Comparison of ENCODE assay signal across 13 mouse cellular contexts in the genomic region with DNA sequence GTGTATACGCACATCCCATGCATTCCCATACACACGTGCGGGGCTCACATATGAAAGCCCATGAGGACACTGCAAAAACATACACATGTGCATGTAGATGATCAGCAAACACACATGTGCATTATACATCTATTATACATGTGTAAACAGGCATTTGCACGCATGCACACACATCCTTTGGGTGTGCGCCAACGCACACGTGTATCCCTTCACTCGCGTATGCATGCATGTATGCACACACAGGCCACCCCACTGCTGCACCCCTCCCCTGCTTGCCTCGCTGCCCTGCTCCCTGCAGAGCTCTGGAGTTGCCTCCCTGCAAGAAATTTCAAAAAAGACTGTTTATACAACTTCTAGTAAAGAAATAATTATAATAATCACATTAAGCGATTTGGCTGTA. TPM values are rescaled to one million over a fixed set of nuclear protein-coding genes. Genes with fewer than 3 reads are reported as not detected.
A peak's percentile ranks its signal among the peaks of the same experiment; 100 is the strongest.
DNase-seq lines count a peak whose midpoint lies in the region; ATAC-seq lines count a peak whose summit lies in the region.
"Had no signal": no experiment of that assay in that cellular context is flagged by ENCODE, and none has a peak within 500 bp of the region (broad histone marks: within the 10 kb centered on the region; RNA-seq: fewer than 3 reads in every experiment).

No protein-coding gene starts in this region.

- no peaks in the 10 kb centered on the region for H3K9me3 ChIP-seq in heart, embryonic 16.5 days (replicated peaks; ENCODE audit: control insufficient read depth, low read length)
- no peaks in the 10 kb centered on the region for H3K9me3 ChIP-seq in lung, embryonic 16.5 days (ENCODE audit: control insufficient read depth, low read length)
- H3K9me3 ChIP-seq in intestine, embryonic 15.5 days, result no peaks in the 10 kb centered on the region
- H3K9me3 ChIP-seq: hindbrain, embryonic 10.5 days had no signal

- no peak for DNase-seq in heart, postnatal 25 days (ENCODE audit: low spot score)
- DNase-seq in lung, postnatal 10 days, result no peak
- DNase-seq in frontal cortex, postnatal 14 days (ENCODE audit: low spot score in 2 of 2), result no peak
- DNase-seq in layer of hippocampus, postnatal 14 days (ENCODE audit: low spot score in 2 of 2), result no peak
- DNase-seq: thymus, postnatal 4 days had no signal

- no peak for ATAC-seq in heart, embryonic 16.5 days (replicated peaks; ENCODE audit: extremely low read depth, insufficient read depth, low FRiP score)
- peak; percentile 3; the same call in 1 of the 2 replicates for ATAC-seq in lung, embryonic 16.5 days (ENCODE audit: low read depth)
- no peak for ATAC-seq in intestine, embryonic 15.5 days
- ATAC-seq: CD4-positive, CD25-positive, alpha-beta regulatory T cell, adult 4 months had no signal

- intact Hi-C loops in heart, postnatal 25 days (cut with DNase I), result no loop called here

- H3K27me3 ChIP-seq in heart, embryonic 16.5 days (ENCODE audit: control insufficient read depth, insufficient read depth, low read length), result no peaks in the 10 kb centered on the region
- H3K27me3 ChIP-seq in lung, embryonic 16.5 days (ENCODE audit: control insufficient read depth, insufficient read depth, low read depth, low read length), result no peaks in the 10 kb centered on the region
- no peaks in the 10 kb centered on the region for H3K27me3 ChIP-seq in intestine, embryonic 15.5 days (replicated peaks)

- H3K4me3 ChIP-seq in heart, embryonic 16.5 days (ENCODE audit: low read length), result no peak overlapping the region
- H3K4me3 ChIP-seq in lung, embryonic 16.5 days (ENCODE audit: low read length), result no peak overlapping the region
- H3K4me3 ChIP-seq in intestine, embryonic 15.5 days (replicated peaks), result no peak overlapping the region
- H3K4me3 ChIP-seq: gastrocnemius, adult 2 months; hindbrain, embryonic 10.5 days had no signal

- H3K4me2 ChIP-seq in heart, embryonic 16.5 days (ENCODE audit: low read depth, low read length), result no peak overlapping the region
- peak overlapping the region; percentile 36; the same call in 1 of the 2 replicates for H3K4me2 ChIP-seq in lung, embryonic 16.5 days (ENCODE audit: low read depth, low read length)
- H3K4me2 ChIP-seq in intestine, embryonic 15.5 days (replicated peaks), result 0 out of 2 replicates have a peak overlapping the region, but pooled peaks have one; percentile 24

- 80% methylated on average over 11 of the region's 11 CpGs for WGBS in heart, embryonic 16.5 days
- WGBS in lung, embryonic 16.5 days, result 62% methylated on average over 11 of the region's 11 CpGs
- 66% methylated on average over 11 of the region's 11 CpGs for WGBS in intestine, embryonic 15.5 days

- H3K27ac ChIP-seq in heart, embryonic 16.5 days (ENCODE audit: low read length), result peak overlapping the region; percentile 83
- peak overlapping the region; percentile 94 for H3K27ac ChIP-seq in lung, embryonic 16.5 days (ENCODE audit: low read length)
- peak overlapping the region; percentile 66 for H3K27ac ChIP-seq in intestine, embryonic 15.5 days
- H3K27ac ChIP-seq: gastrocnemius, adult 2 months had no signal

- no peaks in the 10 kb centered on the region for H3K36me3 ChIP-seq in heart, embryonic 16.5 days (ENCODE audit: control insufficient read depth, insufficient read depth)
- H3K36me3 ChIP-seq in lung, embryonic 16.5 days (ENCODE audit: control insufficient read depth, insufficient read depth, low read length), result no peaks in the 10 kb centered on the region
- no peaks in the 10 kb centered on the region for H3K36me3 ChIP-seq in intestine, embryonic 15.5 days
- H3K36me3 ChIP-seq: hindbrain, embryonic 10.5 days had no signal

- peaks cover 34% of the 10 kb centered on the region for H3K4me1 ChIP-seq in heart, embryonic 16.5 days (ENCODE audit: control insufficient read depth, insufficient read depth, low read length)
- peaks cover 40% of the 10 kb centered on the region for H3K4me1 ChIP-seq in lung, embryonic 16.5 days (replicated peaks; ENCODE audit: control insufficient read depth, insufficient read depth, low read length)
- peaks cover 29% of the 10 kb centered on the region for H3K4me1 ChIP-seq in intestine, embryonic 15.5 days (replicated peaks)

- no peak overlapping the region for H3K9ac ChIP-seq in heart, embryonic 16.5 days (ENCODE audit: low read length)
- H3K9ac ChIP-seq in lung, embryonic 16.5 days (ENCODE audit: low read length), result no peak overlapping the region
- H3K9ac ChIP-seq in intestine, embryonic 15.5 days, result no peak overlapping the region

RNA-seq across cellular contexts. Expression of gene Sned1, which starts 24.6 kb away (rescaled TPM):
- polyA plus RNA-seq in heart, embryonic 16.5 days (2015; fragmentation: Nextera tagmentation; extraction: Ambion mirVana), result 3.6 and 4.5 TPM in 2 replicates
- 10 to 100 TPM; 10.4 to 12.8 TPM for total RNA-seq in heart, postnatal 25 days (2021)
- 20.2 and 22.6 TPM in 2 replicates for polyA plus RNA-seq in lung, embryonic 16.5 days (2015; fragmentation: Nextera tagmentation; extraction: Ambion mirVana)
- 2.8 and 4.4 TPM in 2 replicates for polyA plus RNA-seq in intestine, embryonic 15.5 days (2015; fragmentation: Nextera tagmentation; extraction: Ambion mirVana)
- total RNA-seq in layer of hippocampus, postnatal 14 days (2021), result 1 to 10 TPM; 5.7 to 8.5 TPM

RNA-seq across cellular contexts. Expression of gene Crocc2, which starts 42.5 kb away (rescaled TPM):
- 0.38 and 0.95 TPM in 2 replicates for polyA plus RNA-seq in heart, embryonic 16.5 days (2015; fragmentation: Nextera tagmentation; extraction: Ambion mirVana)
- total RNA-seq in heart, postnatal 25 days (2021), result under 1 TPM; 0.10 to 0.11 TPM
- polyA plus RNA-seq in lung, embryonic 16.5 days (2015; fragmentation: Nextera tagmentation; extraction: Ambion mirVana), result 4.9 and 5.1 TPM in 2 replicates
- 0.04 and 0.13 TPM in 2 replicates for polyA plus RNA-seq in intestine, embryonic 15.5 days (2015; fragmentation: Nextera tagmentation; extraction: Ambion mirVana)
- total RNA-seq in layer of hippocampus, postnatal 14 days (2021), result 1 to 10 TPM in 1 of 2 experiments, under 1 TPM in 1; 0.31 to 1.0 TPM
- total RNA-seq: gastrocnemius, adult 2 months had no signal
- polyA plus RNA-seq: CD4-positive, CD25-positive, alpha-beta regulatory T cell, adult 4 months had no signal

RNA-seq across cellular contexts. Expression of gene 2310007B03Rik, which starts 50.3 kb away (rescaled TPM):
- 0.75 and 2.1 TPM in 2 replicates for polyA plus RNA-seq in heart, embryonic 16.5 days (2015; fragmentation: Nextera tagmentation; extraction: Ambion mirVana)
- total RNA-seq in heart, postnatal 25 days (2021), result not detected
- 23.0 and 26.0 TPM in 2 replicates for polyA plus RNA-seq in lung, embryonic 16.5 days (2015; fragmentation: Nextera tagmentation; extraction: Ambion mirVana)
- 8.7 and 10.4 TPM in 2 replicates for polyA plus RNA-seq in intestine, embryonic 15.5 days (2015; fragmentation: Nextera tagmentation; extraction: Ambion mirVana)
- not detected for total RNA-seq in layer of hippocampus, postnatal 14 days (2021)
- total RNA-seq: adrenal gland, postnatal 10 days; gastrocnemius, adult 2 months; left cerebral cortex, postnatal 25 days had no signal
- polyA plus RNA-seq: CD4-positive, CD25-positive, alpha-beta regulatory T cell, adult 4 months had no signal
